Mouse (Mus musculus): ENCODE measurements around the gene Pkd1l1.

The Pkd1l1 gene

GRCm38 (mm10) chr11:8973166-8973565, at the start of gene Pkd1l1:
Gene Pkd1l1 (minus strand): TSS chr11:8973266.
- in situ Hi-C loops (cut with MboI) = no loop called here

- in situ Hi-C loops (cut with MboI) = no loop called here
Measured at GRCm38 (mm10) chr11:9020207-9020606, 47.1 kb upstream of the Pkd1l1 start.

GRCm38 (mm10) chr11:9018491-9019267, 45.6 kb upstream of the Pkd1l1 start:
- in situ Hi-C loops (cut with MboI) = no loop called here

- in situ Hi-C loops (cut with MboI) = no loop called here
Measured at GRCm38 (mm10) chr11:9014740-9015139, 41.7 kb upstream of the Pkd1l1 start.

GRCm38 (mm10) chr11:9011348-9011747, 38.3 kb upstream of the Pkd1l1 start:
- in situ Hi-C loops (cut with MboI) = no loop called here

GRCm38 (mm10) chr11:9010853-9011339, 37.8 kb upstream of the Pkd1l1 start, which contains the start of gene Hus1:
Gene Hus1 (minus strand): TSS chr11:9011191.
- in situ Hi-C loops (cut with MboI) = no loop called here

GRCm38 (mm10) chr11:9010416-9010815, 37.4 kb upstream of the Pkd1l1 start:
- in situ Hi-C loops (cut with MboI) = no loop called here

GRCm38 (mm10) chr11:9008761-9009160, 35.7 kb upstream of the Pkd1l1 start:
- in situ Hi-C loops (cut with MboI) = no loop called here

- in situ Hi-C loops (cut with MboI) = no loop called here
Measured at GRCm38 (mm10) chr11:8988084-8988483, 15.0 kb upstream of the Pkd1l1 start.

GRCm38 (mm10) chr11:8986058-8986457, 13.0 kb upstream of the Pkd1l1 start:
- in situ Hi-C loops (cut with MboI) = no loop called here

GRCm38 (mm10) chr11:8983237-8983861, 10.3 kb upstream of the Pkd1l1 start:
- in situ Hi-C loops (cut with MboI) = no loop called here

- in situ Hi-C loops (cut with MboI) = no loop called here
Measured at GRCm38 (mm10) chr11:8978154-8978553, 5.1 kb upstream of the Pkd1l1 start.

- in situ Hi-C loops (cut with MboI) = no loop called here
Measured at GRCm38 (mm10) chr11:8972093-8972492, 973 bp downstream of the Pkd1l1 start.

- in situ Hi-C loops (cut with MboI) = no loop called here
Measured at GRCm38 (mm10) chr11:8970509-8970908, 2.6 kb downstream of the Pkd1l1 start.

GRCm38 (mm10) chr11:8968094-8968493, 5.0 kb downstream of the Pkd1l1 start:
- in situ Hi-C loops (cut with MboI) = no loop called here

GRCm38 (mm10) chr11:8958572-8958971, 14.5 kb downstream of the Pkd1l1 start:
- in situ Hi-C loops (cut with MboI) = no loop called here

GRCm38 (mm10) chr11:8958108-8958507, 15.0 kb downstream of the Pkd1l1 start:
- in situ Hi-C loops (cut with MboI) = no loop called here

- in situ Hi-C loops (cut with MboI) = no loop called here
Measured at GRCm38 (mm10) chr11:8957023-8957422, 16.0 kb downstream of the Pkd1l1 start.

GRCm38 (mm10) chr11:8955678-8956077, 17.4 kb downstream of the Pkd1l1 start:
- in situ Hi-C loops (cut with MboI) = no loop called here

GRCm38 (mm10) chr11:8949765-8950430, 23.2 kb downstream of the Pkd1l1 start:
- in situ Hi-C loops (cut with MboI) = no loop called here

GRCm38 (mm10) chr11:8948871-8949270, 24.2 kb downstream of the Pkd1l1 start:
- in situ Hi-C loops (cut with MboI) = no loop called here

- in situ Hi-C loops (cut with MboI) = no loop called here
Measured at GRCm38 (mm10) chr11:8944114-8944513, 29.0 kb downstream of the Pkd1l1 start.

- in situ Hi-C loops (cut with MboI) = no loop called here
Measured at GRCm38 (mm10) chr11:8942446-8942845, 30.6 kb downstream of the Pkd1l1 start.

All from mature B cell (primary cell).